Mouse (Mus musculus): ENCODE results near the gene Vmn1r171.
"Not testable (repeated sequence)": the region's sequence is repeated elsewhere in the genome, so short reads cannot be mapped to it uniquely, and the experiment has no call there.

Gene Vmn1r171

GRCm38 (mm10) chr7:23630422-23630821 lies at the start of gene Vmn1r171:
Vmn1r171 (plus strand) TSS chr7:23630722.
- DNase-seq: no peak

- not testable (repeated sequence) for DNase-seq
Measured at GRCm38 (mm10) chr7:23605875-23606274, 24.6 kb upstream of the Vmn1r171 start, which contains the start of gene Vmn1r170. Vmn1r170 (plus strand) TSS chr7:23606175.

GRCm38 (mm10) chr7:23658016-23658415 lies 27.5 kb downstream of the Vmn1r171 start, which contains the start of gene Vmn1r172:
Vmn1r172 (plus strand) TSS chr7:23658316.
- no peak for DNase-seq

All from thymus, postnatal 25 days (tissue).